Mouse (Mus musculus) heart, adult 2 months (tissue): ENCODE data around the gene Srgap3. TPM values are rescaled to one million over a fixed set of nuclear protein-coding genes. Genes with fewer than 3 reads are reported as not detected.

ENCODE experiments used
- DNase-seq, 2 experiments: peaks; one replicate each; pipeline ENCODE4 v3.0.0; 2021
- H3K27ac ChIP-seq: fragments of 200-600 bp; 2 replicates; pipeline ENCODE4 v1.8.1; 2022
- H3K27me3 ChIP-seq: fragments of 200-500 bp; 2 replicates; pipeline ENCODE4 v1.6.1; 2012; ENCODE audit warnings: mild to moderate bottlenecking, low read length, inconsistent platforms, mixed read lengths; ENCODE audit not compliant: control insufficient read depth, insufficient read depth
- H3K36me3 ChIP-seq: fragments of 200-500 bp; 2 replicates; pipeline ENCODE4 v1.6.1; 2012; ENCODE audit warnings: low read length, inconsistent platforms; ENCODE audit not compliant: control insufficient read depth, insufficient read depth
- H3K4me1 ChIP-seq: fragments of 200-500 bp; 2 replicates; pipeline ENCODE4 v1.6.1; 2011; ENCODE audit warnings: low read length; ENCODE audit not compliant: control insufficient read depth, insufficient read depth
- H3K4me3 ChIP-seq: fragments of 200-600 bp; 2 replicates; pipeline ENCODE4 v1.8.1; 2022
- H3K79me2 ChIP-seq: fragments of 200-500 bp; replicated peaks from 2 replicates; pipeline ENCODE4 v1.6.1; 2012; ENCODE audit warnings: mild to moderate bottlenecking, inconsistent platforms, low read length, moderate library complexity, mixed read lengths; ENCODE audit not compliant: control insufficient read depth, insufficient read depth
- H3K9ac ChIP-seq: fragments of 200-500 bp; 2 replicates; pipeline ENCODE4 v1.6.1; 2012; ENCODE audit warnings: low read depth, mild to moderate bottlenecking, control low read depth, inconsistent platforms, low read length, mixed read lengths
- CTCF ChIP-seq: fragments of 200-600 bp; IDR thresholded peaks from 2 replicates; pipeline ENCODE4 v1.8.1; 2022; ENCODE audit warnings: antibody characterized with exemption, mild to moderate bottlenecking, moderate library complexity
- EP300 ChIP-seq: fragments of 200-500 bp; IDR thresholded peaks from 2 replicates; pipeline ENCODE4 v1.6.1; 2011; ENCODE audit warnings: low read depth, low read length, control low read depth; ENCODE audit not compliant: insufficient read depth
- POLR2A ChIP-seq: fragments of 200-500 bp; IDR thresholded peaks from 2 replicates; pipeline ENCODE4 v1.6.1; 2011; ENCODE audit warnings: mild to moderate bottlenecking, low read depth, low read length, control low read depth; ENCODE audit not compliant: insufficient read depth
- whole genome bisulfite sequencing: fragments of 180-500 bp; shearing (Covaris S2); methylation state at CpG from one replicate; pipeline ENCODE4 v1.1.7; 2018; 5-methylcytosine and 5-hydroxymethylcytosine counted together
- intact Hi-C: fragments of 180-260 bp; cut with DNase I; formaldehyde crosslinking; loops from one replicate; pipeline ENCODE4 v1.15.1; 2025
- polyA plus RNA-seq: library from polyadenylated mRNA; depleted of rRNA; stranded (reverse); fragments of >200 nt; gene quantifications from 2 replicates; pipeline ENCODE4 v1.2.3, GENCODE M21; 2012
- total RNA-seq, 2 experiments: library from RNA; stranded (reverse); gene quantifications; 2 replicates each; pipeline ENCODE4 v1.2.3; 2021

Srgap3 gene
- total and polyA plus RNA-seq, 3 experiments = 0.42 to 1.4 (median 0.61) TPM

GRCm38 (mm10) chr6:112951254-112951653 is 4.2 kb upstream of the Srgap3 start:
- DNase-seq = no peak
- TF ChIP-seq EP300 (no peak), CTCF (0 out of 2 replicates have a peak, but pooled peaks have one; percentile 4)
- H3K4me3 ChIP-seq = no peak overlapping the region
- 91% methylated on average over 2 of the region's 2 CpGs for WGBS
- no peak overlapping the region for H3K9ac ChIP-seq
- H3K36me3 ChIP-seq = no peaks in the 10 kb centered on the region
- H3K79me2 ChIP-seq = no peaks in the 10 kb centered on the region
- intact Hi-C loops = no loop called here
- H3K27ac ChIP-seq = no peak overlapping the region
- peaks cover 2% of the 10 kb centered on the region for H3K4me1 ChIP-seq
- H3K27me3 ChIP-seq = no peaks in the 10 kb centered on the region

- no peaks in the 10 kb centered on the region for H3K79me2 ChIP-seq
- TF ChIP-seq EP300 (no peak), CTCF (no peak), POLR2A (no peak)
- H3K4me1 ChIP-seq = peaks cover 5% of the 10 kb centered on the region
- intact Hi-C loops = no loop called here
- H3K9ac ChIP-seq = no peak overlapping the region
- DNase-seq = no peak
- no peaks in the 10 kb centered on the region for H3K36me3 ChIP-seq
- no peaks in the 10 kb centered on the region for H3K27me3 ChIP-seq
- H3K27ac ChIP-seq = no peak overlapping the region
- 69% methylated on average over 8 of the region's 8 CpGs for WGBS
- H3K4me3 ChIP-seq = no peak overlapping the region
These were observed 3.4 kb upstream of the Srgap3 start for GRCm38 (mm10) chr6:112950205-112951110.

GRCm38 (mm10) chr6:112949220-112949619 is 2.2 kb upstream of the Srgap3 start:
- H3K79me2 ChIP-seq = no peaks in the 10 kb centered on the region
- intact Hi-C loops = no loop called here

GRCm38 (mm10) chr6:112948416-112948815 is 1.4 kb upstream of the Srgap3 start:
- Histone ChIP-seq H3K79me2 (no peaks in the 10 kb centered on the region), H3K27ac (no peak overlapping the region), H3K4me3 (no peak overlapping the region), H3K9ac (no peak overlapping the region), H3K36me3 (no peaks in the 10 kb centered on the region), H3K4me1 (peaks cover 5% of the 10 kb centered on the region), H3K27me3 (no peaks in the 10 kb centered on the region)
- no peak for DNase-seq
- intact Hi-C loops = no loop called here
- 73% methylated on average over 2 of the region's 2 CpGs for WGBS
- TF ChIP-seq POLR2A (no peak), CTCF (no peak), EP300 (no peak)

More at GRCm38 (mm10) chr6:112949220-112949619, 2.2 kb upstream of the Srgap3 start:
- WGBS = 83% methylated on average over 2 of the region's 2 CpGs
- no peak overlapping the region for H3K4me3 ChIP-seq
- no peak for DNase-seq
- H3K36me3 ChIP-seq = no peaks in the 10 kb centered on the region
- no peak overlapping the region for H3K27ac ChIP-seq
- no peak overlapping the region for H3K9ac ChIP-seq
- H3K4me1 ChIP-seq = peaks cover 5% of the 10 kb centered on the region
- H3K27me3 ChIP-seq = no peaks in the 10 kb centered on the region
- TF ChIP-seq POLR2A (no peak), EP300 (no peak)

GRCm38 (mm10) chr6:112946021-112946811 is 850 bp downstream of the Srgap3 start:
- no peak overlapping the region for H3K9ac ChIP-seq
- TF ChIP-seq POLR2A (no peak), EP300 (no peak), CTCF (no peak)
- intact Hi-C loops = no loop called here
- peak; percentile 24 to 25 for DNase-seq
- H3K4me1 ChIP-seq = peaks cover 5% of the 10 kb centered on the region
- no peaks in the 10 kb centered on the region for H3K79me2 ChIP-seq
- H3K27me3 ChIP-seq = no peaks in the 10 kb centered on the region
- peak overlapping the region; percentile 46 for H3K4me3 ChIP-seq
- WGBS = 26% methylated on average over 12 of the region's 12 CpGs
- no peak overlapping the region for H3K27ac ChIP-seq
- no peaks in the 10 kb centered on the region for H3K36me3 ChIP-seq

GRCm38 (mm10) chr6:112945181-112945751 is 1.8 kb downstream of the Srgap3 start:
- no peak for DNase-seq
- Histone ChIP-seq H3K27me3 (no peaks in the 10 kb centered on the region), H3K36me3 (no peaks in the 10 kb centered on the region), H3K4me1 (peaks cover 5% of the 10 kb centered on the region), H3K79me2 (no peaks in the 10 kb centered on the region), H3K9ac (no peak overlapping the region), H3K27ac (no peak overlapping the region), H3K4me3 (no peak overlapping the region)
- no peak for TF ChIP-seq POLR2A
- no peak for TF ChIP-seq EP300
- TF ChIP-seq CTCF = no peak
- intact Hi-C loops = no loop called here
- whole genome bisulfite sequencing = 62% methylated on average over 14 of the region's 14 CpGs
